Mouse (Mus musculus): ENCODE results near the gene Pirb. TPM values are rescaled to one million over a fixed set of nuclear protein-coding genes. Genes with fewer than 3 reads are reported as not detected.

Gene Pirb
- polyA plus RNA-seq, 1 experiment from 2014 or later: 0.23 TPM

GRCm38 (mm10) chr7:3694076-3694948 is 25.9 kb downstream of the Pirb start:
- peak; percentile 31 for ATAC-seq
- H3K4me3 ChIP-seq (ENCODE audit: low read depth, low read length): peak overlapping the region; percentile 85
- H3K9me3 ChIP-seq (replicated peaks; ENCODE audit: control insufficient read depth, low read length, poor library complexity, severe bottlenecking): no peaks in the 10 kb centered on the region
- peak overlapping the region; percentile 96 for H3K27ac ChIP-seq (ENCODE audit: low read length)
- peak overlapping the region; percentile 86 for H3K4me2 ChIP-seq (ENCODE audit: low read length)
- H3K9ac ChIP-seq (ENCODE audit: low read depth, low read length): peak overlapping the region; percentile 69
- H3K36me3 ChIP-seq (ENCODE audit: control insufficient read depth, insufficient read depth, low read length): peaks cover 20% of the 10 kb centered on the region
- WGBS: 0% methylated on average over 42 of the region's 55 CpGs
- H3K4me1 ChIP-seq (ENCODE audit: control insufficient read depth, insufficient read depth, low read length): peaks cover 32% of the 10 kb centered on the region
- H3K27me3 ChIP-seq (ENCODE audit: control insufficient read depth, insufficient read depth, low read depth, low read length): no peaks in the 10 kb centered on the region

- Histone ChIP-seq H3K4me2 (ENCODE audit: low read length) (peak overlapping the region; percentile 86), H3K4me3 (ENCODE audit: low read depth, low read length) (peak overlapping the region; percentile 85)
- ATAC-seq: no peak
Observed at GRCm38 (mm10) chr7:3693809-3694075, 26.4 kb downstream of the Pirb start.

GRCm38 (mm10) chr7:3692987-3693808 is 27.0 kb downstream of the Pirb start, which contains the start of gene Mboat7:
TSS of gene Mboat7 (minus strand) at chr7:3693523.
- Histone ChIP-seq H3K4me3 (ENCODE audit: low read depth, low read length) (peak within 1 kb of the TSS; percentile 85), H3K4me1 (ENCODE audit: control insufficient read depth, insufficient read depth, low read length) (peaks cover 32% of the 10 kb centered on the region), H3K4me2 (ENCODE audit: low read length) (peak within 1 kb of the TSS; percentile 86), H3K36me3 (ENCODE audit: control insufficient read depth, insufficient read depth, low read length) (peaks cover 17% of the 10 kb centered on the region), H3K27me3 (ENCODE audit: control insufficient read depth, insufficient read depth, low read depth, low read length) (no peaks in the 10 kb centered on the region), H3K27ac (ENCODE audit: low read length) (peak within 1 kb of the TSS; percentile 96), H3K9ac (ENCODE audit: low read depth, low read length) (peak within 1 kb of the TSS; percentile 99), H3K9me3 (replicated peaks; ENCODE audit: control insufficient read depth, low read length, poor library complexity, severe bottlenecking) (no peaks in the 10 kb centered on the region)
- WGBS: under 1% methylated on average over 55 of the region's 55 CpGs
- ATAC-seq: peak; percentile 94

More at GRCm38 (mm10) chr7:3693809-3694075, 26.4 kb downstream of the Pirb start:
- under 1% methylated on average over 18 of the region's 18 CpGs for WGBS
- H3K27me3 ChIP-seq (ENCODE audit: control insufficient read depth, insufficient read depth, low read depth, low read length): no peaks in the 10 kb centered on the region
- H3K9ac ChIP-seq (ENCODE audit: low read depth, low read length): peak overlapping the region; percentile 69
- H3K36me3 ChIP-seq (ENCODE audit: control insufficient read depth, insufficient read depth, low read length): peaks cover 17% of the 10 kb centered on the region
- peaks cover 32% of the 10 kb centered on the region for H3K4me1 ChIP-seq (ENCODE audit: control insufficient read depth, insufficient read depth, low read length)
- H3K9me3 ChIP-seq (replicated peaks; ENCODE audit: control insufficient read depth, low read length, poor library complexity, severe bottlenecking): no peaks in the 10 kb centered on the region
- H3K27ac ChIP-seq (ENCODE audit: low read length): peak overlapping the region; percentile 96

- WGBS: 0% methylated on average over 49 of the region's 49 CpGs
- ATAC-seq: peak; percentile 79
Observed at GRCm38 (mm10) chr7:3692382-3692986, 27.7 kb downstream of the Pirb start, which contains the start of gene Tsen34. TSS of gene Tsen34 (plus strand) at chr7:3692863.

GRCm38 (mm10) chr7:3691919-3692318 is 28.3 kb downstream of the Pirb start:
- H3K4me2 ChIP-seq (ENCODE audit: low read length): peak overlapping the region; percentile 86
- H3K9me3 ChIP-seq (replicated peaks; ENCODE audit: control insufficient read depth, low read length, poor library complexity, severe bottlenecking): no peaks in the 10 kb centered on the region
- peak overlapping the region; percentile 96 for H3K27ac ChIP-seq (ENCODE audit: low read length)
- H3K27me3 ChIP-seq (ENCODE audit: control insufficient read depth, insufficient read depth, low read depth, low read length): no peaks in the 10 kb centered on the region
- H3K36me3 ChIP-seq (ENCODE audit: control insufficient read depth, insufficient read depth, low read length): peaks cover 13% of the 10 kb centered on the region; the same call in 1 of the 2 replicates
- WGBS: 44% methylated on average over 3 of the region's 3 CpGs
- peak overlapping the region; percentile 99 for H3K9ac ChIP-seq (ENCODE audit: low read depth, low read length)
- H3K4me1 ChIP-seq (ENCODE audit: control insufficient read depth, insufficient read depth, low read length): peaks cover 27% of the 10 kb centered on the region
- peak overlapping the region; percentile 85 for H3K4me3 ChIP-seq (ENCODE audit: low read depth, low read length)
- no peak for ATAC-seq

More at GRCm38 (mm10) chr7:3692382-3692986, 27.7 kb downstream of the Pirb start, which contains the start of gene Tsen34:
- H3K27ac ChIP-seq (ENCODE audit: low read length): peak within 1 kb of the TSS; percentile 96
- H3K9ac ChIP-seq (ENCODE audit: low read depth, low read length): peak within 1 kb of the TSS; percentile 99
- H3K36me3 ChIP-seq (ENCODE audit: control insufficient read depth, insufficient read depth, low read length): peaks cover 17% of the 10 kb centered on the region
- H3K4me1 ChIP-seq (ENCODE audit: control insufficient read depth, insufficient read depth, low read length): peaks cover 32% of the 10 kb centered on the region
- H3K4me2 ChIP-seq (ENCODE audit: low read length): peak within 1 kb of the TSS; percentile 86
- H3K27me3 ChIP-seq (ENCODE audit: control insufficient read depth, insufficient read depth, low read depth, low read length): no peaks in the 10 kb centered on the region
- peak within 1 kb of the TSS; percentile 85 for H3K4me3 ChIP-seq (ENCODE audit: low read depth, low read length)
- no peaks in the 10 kb centered on the region for H3K9me3 ChIP-seq (replicated peaks; ENCODE audit: control insufficient read depth, low read length, poor library complexity, severe bottlenecking)

- 83% methylated on average over 31 of the region's 31 CpGs for WGBS
- Histone ChIP-seq H3K9me3 (replicated peaks; ENCODE audit: control insufficient read depth, low read length, poor library complexity, severe bottlenecking) (no peaks in the 10 kb centered on the region), H3K4me1 (ENCODE audit: control insufficient read depth, insufficient read depth, low read length) (peaks cover 22% of the 10 kb centered on the region), H3K36me3 (ENCODE audit: control insufficient read depth, insufficient read depth, low read length) (peaks cover 21% of the 10 kb centered on the region), H3K9ac (ENCODE audit: low read depth, low read length) (no peak overlapping the region), H3K4me3 (ENCODE audit: low read depth, low read length) (no peak overlapping the region), H3K27ac (ENCODE audit: low read length) (peak overlapping the region; percentile 87), H3K4me2 (ENCODE audit: low read length) (no peak overlapping the region), H3K27me3 (ENCODE audit: control insufficient read depth, insufficient read depth, low read depth, low read length) (no peaks in the 10 kb centered on the region)
- ATAC-seq: no peak
Observed at GRCm38 (mm10) chr7:3685400-3686187, 34.6 kb downstream of the Pirb start.

GRCm38 (mm10) chr7:3684698-3685097 is 35.5 kb downstream of the Pirb start:
- WGBS: 60% methylated on average over 8 of the region's 8 CpGs
- peak overlapping the region; percentile 48 for H3K9ac ChIP-seq (ENCODE audit: low read depth, low read length)
- peaks cover 22% of the 10 kb centered on the region for H3K4me1 ChIP-seq (ENCODE audit: control insufficient read depth, insufficient read depth, low read length)
- no peak overlapping the region for H3K4me3 ChIP-seq (ENCODE audit: low read depth, low read length)
- ATAC-seq: peak; percentile 34
- no peaks in the 10 kb centered on the region for H3K9me3 ChIP-seq (replicated peaks; ENCODE audit: control insufficient read depth, low read length, poor library complexity, severe bottlenecking)
- peak overlapping the region; percentile 4; the same call in 1 of the 2 replicates for H3K4me2 ChIP-seq (ENCODE audit: low read length)
- peaks cover 21% of the 10 kb centered on the region for H3K36me3 ChIP-seq (ENCODE audit: control insufficient read depth, insufficient read depth, low read length)
- H3K27ac ChIP-seq (ENCODE audit: low read length): peak overlapping the region; percentile 87
- no peaks in the 10 kb centered on the region for H3K27me3 ChIP-seq (ENCODE audit: control insufficient read depth, insufficient read depth, low read depth, low read length)
